Mouse (Mus musculus): Measurements from ENCODE around the gene Fam198a. TPM values are rescaled to one million over a fixed set of nuclear protein-coding genes. Genes with fewer than 3 reads are reported as not detected.
"Not testable (repeated sequence)": the region's sequence is repeated elsewhere in the genome, so short reads cannot be mapped to it uniquely, and the experiment has no call there.

Gene Fam198a
- polyA plus RNA-seq, 1 experiment from 2014 or later: 0.85 TPM

DNA sequence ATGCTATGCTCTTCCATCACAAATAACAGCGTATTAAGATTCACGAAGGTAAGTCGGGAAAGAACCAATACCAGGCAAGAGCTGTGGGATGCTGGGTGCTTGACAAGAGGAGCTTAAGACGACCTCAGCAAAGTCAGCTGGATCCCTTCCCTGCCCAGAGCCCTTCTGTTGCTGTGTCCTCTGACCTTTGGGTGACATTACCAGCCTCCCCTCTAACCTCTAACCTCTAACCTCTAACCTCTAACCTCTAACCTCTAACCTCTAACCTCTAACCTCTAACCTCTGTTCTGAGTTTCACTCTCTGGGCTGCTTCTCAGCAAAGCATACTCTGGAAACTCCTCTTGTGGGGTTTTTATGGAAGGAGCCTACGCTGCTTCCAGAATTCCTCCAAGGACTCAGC lies 67.3 kb downstream of the Fam198a start:
- H3K4me3 ChIP-seq: no peak overlapping the region
- no peak for DNase-seq (ENCODE audit: low spot score)
- 81% methylated on average over 5 of the region's 5 CpGs for WGBS

GRCm38 (mm10) chr9:122018782-122019395 lies 68.1 kb downstream of the Fam198a start:
- Histone ChIP-seq H3K9me3 (replicated peaks) (no peaks in the 10 kb centered on the region), H3K4me1 (peaks cover 29% of the 10 kb centered on the region), H3K27me3 (ENCODE audit: low read depth, poor library complexity, severe bottlenecking) (peaks cover 7% of the 10 kb centered on the region; the same call in 1 of the 2 replicates), H3K27ac (replicated peaks) (peak overlapping the region; percentile 59), H3K4me3 (no peak overlapping the region; the same call in 1 of the 2 replicates), H3K36me3 (no peaks in the 10 kb centered on the region)
- WGBS: 12% methylated on average over 8 of the region's 8 CpGs
- DNase-seq (ENCODE audit: low spot score): peak; percentile 54

More for the DNA sequence above, 67.3 kb downstream of the Fam198a start:
- H3K27ac ChIP-seq (replicated peaks): no peak overlapping the region
- no peaks in the 10 kb centered on the region for H3K9me3 ChIP-seq (replicated peaks)
- peaks cover 24% of the 10 kb centered on the region for H3K4me1 ChIP-seq
- H3K36me3 ChIP-seq: no peaks in the 10 kb centered on the region
- peaks cover 7% of the 10 kb centered on the region; the same call in 1 of the 2 replicates for H3K27me3 ChIP-seq (ENCODE audit: low read depth, poor library complexity, severe bottlenecking)

DNA sequence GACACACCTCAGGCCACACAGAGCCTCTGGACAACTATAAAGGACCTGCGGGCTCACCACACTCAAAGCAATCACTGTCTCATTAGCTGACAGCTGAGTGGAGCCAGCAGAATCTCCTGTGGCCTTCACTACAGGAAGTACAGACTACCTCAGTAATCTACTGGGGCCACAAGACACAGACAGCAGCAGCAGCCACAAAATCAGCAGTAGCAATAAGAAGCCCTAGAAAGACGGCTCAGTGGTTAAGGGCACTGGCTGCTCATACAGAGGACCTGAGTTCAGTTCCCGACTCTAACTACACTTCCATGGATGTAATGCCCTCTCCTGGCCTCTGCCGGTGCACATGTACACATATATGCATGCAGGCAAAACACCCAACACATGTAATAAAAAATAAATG lies 69.5 kb downstream of the Fam198a start:
- H3K27me3 ChIP-seq (ENCODE audit: low read depth, poor library complexity, severe bottlenecking): peaks cover 7% of the 10 kb centered on the region; the same call in 1 of the 2 replicates
- peaks cover 26% of the 10 kb centered on the region for H3K4me1 ChIP-seq
- WGBS: 84% methylated on average over 4 of the region's 4 CpGs
- DNase-seq (ENCODE audit: low spot score): no peak
- no peaks in the 10 kb centered on the region for H3K36me3 ChIP-seq
- no peaks in the 10 kb centered on the region for H3K9me3 ChIP-seq (replicated peaks)
- H3K27ac ChIP-seq (replicated peaks): no peak overlapping the region
- H3K4me3 ChIP-seq: no peak overlapping the region

DNA sequence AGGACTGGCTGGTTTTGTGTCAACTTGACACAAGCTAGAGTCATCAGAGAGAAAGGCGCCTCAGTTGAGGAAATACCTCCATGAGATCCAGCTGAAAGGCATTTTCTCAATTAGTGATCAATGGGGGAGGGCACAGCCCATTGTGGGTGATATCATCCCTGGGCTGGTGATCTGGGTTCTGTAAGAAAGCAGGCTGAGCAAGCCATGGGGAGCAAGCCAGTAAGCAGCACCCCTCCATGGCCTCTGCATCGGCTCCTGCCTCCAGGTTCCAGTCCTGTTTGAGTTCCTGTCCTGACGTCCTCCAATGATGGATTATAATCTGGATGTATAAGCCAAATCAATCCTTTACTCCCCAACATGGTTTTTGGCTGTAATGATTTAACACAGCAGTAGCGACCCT lies 70.4 kb downstream of the Fam198a start:
- not testable (repeated sequence) for H3K27ac ChIP-seq (replicated peaks); H3K4me3 ChIP-seq; H3K36me3 ChIP-seq; DNase-seq (ENCODE audit: low spot score); H3K9me3 ChIP-seq (replicated peaks); H3K27me3 ChIP-seq (ENCODE audit: low read depth, poor library complexity, severe bottlenecking)
- 94% methylated on average over 4 of the region's 4 CpGs for WGBS
- peaks cover 31% of the 10 kb centered on the region for H3K4me1 ChIP-seq

GRCm38 (mm10) chr9:122021581-122021980 lies 70.8 kb downstream of the Fam198a start:
- Histone ChIP-seq H3K27ac (replicated peaks) (no peak overlapping the region), H3K27me3 (ENCODE audit: low read depth, poor library complexity, severe bottlenecking) (peaks cover 7% of the 10 kb centered on the region; the same call in 1 of the 2 replicates), H3K36me3 (no peaks in the 10 kb centered on the region), H3K4me3 (no peak overlapping the region), H3K9me3 (replicated peaks) (no peaks in the 10 kb centered on the region), H3K4me1 (peaks cover 35% of the 10 kb centered on the region)
- WGBS: 88% methylated on average over 5 of the region's 5 CpGs
- no peak for DNase-seq (ENCODE audit: low spot score)

- WGBS: 76% methylated on average over 9 of the region's 9 CpGs
- Histone ChIP-seq H3K27ac (replicated peaks) (no peak overlapping the region), H3K36me3 (no peaks in the 10 kb centered on the region)
Observed at GRCm38 (mm10) chr9:122022776-122023175, 72.0 kb downstream of the Fam198a start.

DNA sequence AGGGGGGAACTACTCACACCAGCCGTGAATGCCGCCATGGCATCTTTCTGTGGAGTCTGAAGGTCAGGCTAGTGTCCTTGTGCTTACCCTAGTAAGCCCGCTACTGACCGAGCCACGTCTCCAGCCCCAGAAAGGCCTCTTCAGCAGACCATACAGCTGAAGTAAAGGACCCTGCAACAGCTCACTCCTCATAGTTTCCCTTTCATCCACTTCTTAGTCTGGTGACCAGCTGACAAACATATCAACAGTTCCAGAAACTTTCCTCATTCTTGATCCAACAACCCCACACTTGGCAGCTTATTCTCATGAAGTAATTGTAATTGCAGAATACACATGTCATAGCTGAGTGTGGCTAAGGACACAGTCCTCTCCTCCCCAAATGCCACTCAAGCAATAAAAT lies 73.1 kb downstream of the Fam198a start:
- peaks cover 7% of the 10 kb centered on the region; the same call in 1 of the 2 replicates for H3K27me3 ChIP-seq (ENCODE audit: low read depth, poor library complexity, severe bottlenecking)
- H3K36me3 ChIP-seq: no peaks in the 10 kb centered on the region
- 74% methylated on average over 5 of the region's 5 CpGs for WGBS
- no peak overlapping the region for H3K4me3 ChIP-seq
- H3K4me1 ChIP-seq: peaks cover 39% of the 10 kb centered on the region
- no peak overlapping the region for H3K27ac ChIP-seq (replicated peaks)
- no peaks in the 10 kb centered on the region for H3K9me3 ChIP-seq (replicated peaks)
- no peak for DNase-seq (ENCODE audit: low spot score)

More at GRCm38 (mm10) chr9:122022776-122023175, 72.0 kb downstream of the Fam198a start:
- no peak for DNase-seq (ENCODE audit: low spot score)
- no peaks in the 10 kb centered on the region for H3K9me3 ChIP-seq (replicated peaks)
- peaks cover 47% of the 10 kb centered on the region for H3K4me1 ChIP-seq
- H3K4me3 ChIP-seq: no peak overlapping the region
- H3K27me3 ChIP-seq (ENCODE audit: low read depth, poor library complexity, severe bottlenecking): peaks cover 7% of the 10 kb centered on the region; the same call in 1 of the 2 replicates

- H3K27ac ChIP-seq (replicated peaks): no peak overlapping the region
Observed at GRCm38 (mm10) chr9:122024419-122024818, 73.6 kb downstream of the Fam198a start.

DNA sequence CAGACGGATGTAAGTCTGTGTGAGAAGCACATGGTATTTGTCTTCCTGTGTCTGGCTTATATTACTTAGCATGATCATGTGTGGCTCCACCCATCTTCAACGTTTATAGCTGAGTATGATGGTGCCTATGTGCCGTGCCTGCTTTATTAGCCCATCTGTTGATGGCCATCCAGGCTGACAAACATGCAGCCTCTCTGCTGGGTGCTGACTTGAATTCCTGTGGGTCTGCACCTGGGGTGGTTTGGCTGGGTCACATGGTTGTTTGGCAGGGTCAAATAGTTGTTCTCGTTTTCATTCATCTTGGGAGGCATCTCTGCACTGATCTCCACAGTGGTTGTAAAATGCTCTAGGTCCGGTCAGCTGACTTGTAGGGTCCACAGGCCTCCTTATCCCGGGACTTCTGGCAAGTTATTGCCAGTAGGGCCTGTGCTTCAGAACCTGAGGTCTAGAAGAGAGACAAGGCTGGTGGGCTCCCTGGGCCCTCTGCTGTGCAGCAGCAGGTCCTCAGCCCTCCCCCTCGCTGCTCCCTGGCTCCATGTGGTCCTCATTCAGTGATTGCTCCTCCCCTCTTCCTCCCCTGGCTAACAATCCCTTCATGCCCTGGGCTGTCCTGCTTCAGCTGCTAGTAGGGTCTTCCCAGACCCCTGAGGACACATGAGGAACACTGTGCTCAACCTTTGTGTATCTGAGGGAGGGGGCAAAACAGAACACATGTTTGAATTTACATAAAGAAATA lies 75.2 kb downstream of the Fam198a start:
- peak overlapping the region; percentile 1; the same call in 1 of the 2 replicates for H3K27ac ChIP-seq (replicated peaks)
- no peak for DNase-seq (ENCODE audit: low spot score)
- WGBS: 70% methylated on average over 7 of the region's 7 CpGs

More at GRCm38 (mm10) chr9:122024419-122024818, 73.6 kb downstream of the Fam198a start:
- Histone ChIP-seq H3K9me3 (replicated peaks) (no peaks in the 10 kb centered on the region), H3K27me3 (ENCODE audit: low read depth, poor library complexity, severe bottlenecking) (peaks cover 7% of the 10 kb centered on the region; the same call in 1 of the 2 replicates), H3K36me3 (no peaks in the 10 kb centered on the region), H3K4me3 (no peak overlapping the region), H3K4me1 (peaks cover 33% of the 10 kb centered on the region)
- WGBS: 93% methylated on average over 6 of the region's 6 CpGs
- DNase-seq (ENCODE audit: low spot score): no peak

GRCm38 (mm10) chr9:122027081-122027913 lies 76.5 kb downstream of the Fam198a start:
- H3K4me3 ChIP-seq: no peak overlapping the region
- H3K27ac ChIP-seq (replicated peaks): peak overlapping the region; percentile 30; the same call in 1 of the 2 replicates
- peaks cover 38% of the 10 kb centered on the region for H3K4me1 ChIP-seq
- DNase-seq (ENCODE audit: low spot score): no peak
- no peaks in the 10 kb centered on the region for H3K9me3 ChIP-seq (replicated peaks)
- no peaks in the 10 kb centered on the region for H3K36me3 ChIP-seq
- 78% methylated on average over 6 of the region's 6 CpGs for WGBS
- H3K27me3 ChIP-seq (ENCODE audit: low read depth, poor library complexity, severe bottlenecking): no peaks in the 10 kb centered on the region; the same call in 1 of the 2 replicates

More for the DNA sequence above, 75.2 kb downstream of the Fam198a start:
- H3K36me3 ChIP-seq: no peaks in the 10 kb centered on the region
- H3K9me3 ChIP-seq (replicated peaks): no peaks in the 10 kb centered on the region
- no peaks in the 10 kb centered on the region; the same call in 1 of the 2 replicates for H3K27me3 ChIP-seq (ENCODE audit: low read depth, poor library complexity, severe bottlenecking)
- H3K4me3 ChIP-seq: no peak overlapping the region
- peaks cover 37% of the 10 kb centered on the region for H3K4me1 ChIP-seq

- DNase-seq (ENCODE audit: low spot score): no peak
- H3K9me3 ChIP-seq (replicated peaks): no peaks in the 10 kb centered on the region
- no peaks in the 10 kb centered on the region for H3K27me3 ChIP-seq (ENCODE audit: low read depth, poor library complexity, severe bottlenecking)
- H3K4me3 ChIP-seq: no peak overlapping the region
- H3K27ac ChIP-seq (replicated peaks): no peak overlapping the region; the same call in 1 of the 2 replicates
- 89% methylated on average over 11 of the region's 11 CpGs for WGBS
- H3K4me1 ChIP-seq: peaks cover 33% of the 10 kb centered on the region
- no peaks in the 10 kb centered on the region for H3K36me3 ChIP-seq
Observed at GRCm38 (mm10) chr9:122027914-122028745, 77.3 kb downstream of the Fam198a start.
